Comparison of ENCODE assay signal across 10 mouse cellular contexts in the genomic region with DNA sequence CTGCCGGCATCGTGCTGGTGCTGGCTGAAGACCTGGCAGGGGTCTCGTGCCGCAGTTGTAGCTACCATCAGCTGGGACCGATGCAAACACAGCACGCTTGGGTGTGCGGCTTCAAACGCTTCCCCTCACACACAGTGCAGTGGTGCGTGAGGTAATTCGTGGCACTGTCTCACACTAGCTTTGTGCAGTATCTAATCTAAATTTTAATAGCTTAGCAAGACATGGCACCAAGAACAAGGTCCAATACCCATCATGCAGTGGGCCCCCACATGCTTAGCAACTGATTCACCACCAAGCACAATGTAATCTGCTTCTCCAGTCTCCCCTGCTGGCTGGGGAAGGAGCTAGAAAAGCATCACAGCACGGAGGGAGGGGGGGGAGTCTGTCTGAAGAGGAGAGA.
A peak's percentile ranks its signal among the peaks of the same experiment; 100 is the strongest.
DNase-seq lines count a peak whose midpoint lies in the region; ATAC-seq lines count a peak whose summit lies in the region.
"Had no signal": no experiment of that assay in that cellular context is flagged by ENCODE, and none has a peak within 500 bp of the region (broad histone marks: within the 10 kb centered on the region; RNA-seq: fewer than 3 reads in every experiment).

No protein-coding gene starts in this region.

- 24% methylated on average over 11 of the region's 11 CpGs for WGBS in hindbrain, embryonic 13.5 days
- 45% methylated on average over 11 of the region's 11 CpGs for WGBS in neural tube, embryonic 14.5 days

- H3K4me1 ChIP-seq in hindbrain, embryonic 13.5 days (replicated peaks) = peaks cover 14% of the 10 kb centered on the region
- no peaks in the 10 kb centered on the region for H3K4me1 ChIP-seq in neural tube, embryonic 14.5 days (ENCODE audit: control insufficient read depth, insufficient read depth, low read length)
- H3K4me1 ChIP-seq: heart, embryonic 10.5 days had no signal

- no peaks in the 10 kb centered on the region for H3K9me3 ChIP-seq in hindbrain, embryonic 13.5 days
- H3K9me3 ChIP-seq in neural tube, embryonic 14.5 days (ENCODE audit: control insufficient read depth, low read length) = no peaks in the 10 kb centered on the region
- H3K9me3 ChIP-seq: heart, embryonic 10.5 days had no signal

- H3K27me3 ChIP-seq in hindbrain, embryonic 13.5 days = no peaks in the 10 kb centered on the region
- H3K27me3 ChIP-seq in neural tube, embryonic 14.5 days (ENCODE audit: control insufficient read depth, insufficient read depth, low read length) = no peaks in the 10 kb centered on the region

- H3K36me3 ChIP-seq in hindbrain, embryonic 13.5 days = no peaks in the 10 kb centered on the region
- H3K36me3 ChIP-seq in neural tube, embryonic 14.5 days (ENCODE audit: control insufficient read depth, insufficient read depth, low read length) = no peaks in the 10 kb centered on the region
- H3K36me3 ChIP-seq: heart, embryonic 10.5 days had no signal

- H3K27ac ChIP-seq in hindbrain, embryonic 13.5 days = 0 out of 2 replicates have a peak overlapping the region, but pooled peaks have one; percentile 18
- no peak overlapping the region for H3K27ac ChIP-seq in neural tube, embryonic 14.5 days (ENCODE audit: low read depth, low read length)
- H3K27ac ChIP-seq: heart, embryonic 10.5 days had no signal

- DNase-seq in layer of hippocampus, adult 18-20 months (ENCODE audit: low spot score in 2 of 2) = peak; percentile 12 to 20
- no peak for DNase-seq in layer of hippocampus, adult 9-10 months (ENCODE audit: low spot score)
- peak; percentile 29 to 33 for DNase-seq in kidney, postnatal 36 days
- no peak for DNase-seq in lung, adult 18-20 months
- no peak for DNase-seq in adrenal gland, postnatal 4 days (ENCODE audit: low spot score in 2 of 2)
- DNase-seq: lung, postnatal 14 days had no signal

- peak; percentile 74; the same call in 1 of the 2 replicates for ATAC-seq in hindbrain, embryonic 13.5 days (ENCODE audit: low FRiP score)
- ATAC-seq in neural tube, embryonic 14.5 days (ENCODE audit: low read depth) = peak; percentile 79; the same call in 1 of the 2 replicates
- no peak for ATAC-seq in activated CD4-positive, CD25-positive, alpha-beta regulatory T cell, adult 4 months

- peak overlapping the region; percentile 35; the same call in 1 of the 2 replicates for H3K4me2 ChIP-seq in hindbrain, embryonic 13.5 days
- H3K4me2 ChIP-seq in neural tube, embryonic 14.5 days (ENCODE audit: low read depth, low read length) = no peak overlapping the region

- H3K4me3 ChIP-seq in hindbrain, embryonic 13.5 days = no peak overlapping the region
- no peak overlapping the region for H3K4me3 ChIP-seq in neural tube, embryonic 14.5 days (ENCODE audit: low read depth, low read length)
- H3K4me3 ChIP-seq: heart, embryonic 10.5 days had no signal

- no peak overlapping the region for H3K9ac ChIP-seq in hindbrain, embryonic 13.5 days
- no peak overlapping the region for H3K9ac ChIP-seq in neural tube, embryonic 14.5 days (replicated peaks; ENCODE audit: low read depth, low read length)

Comparison
In these comparisons a context has a peak if more than half of its experiments do, and no peak if none do; other contexts are left out.
1. DNase-seq: peak in layer of hippocampus, adult 18-20 months (2 of 2) and kidney, postnatal 36 days (2 of 2); none in layer of hippocampus, adult 9-10 months (single experiment), lung, adult 18-20 months (0 of 2) and adrenal gland, postnatal 4 days (0 of 2).